Mouse (Mus musculus) small intestine, adult 2 months (tissue): ENCODE data around the gene Asns.

Experiments
- CTCF ChIP-seq: fragments of 200-500 bp; IDR thresholded peaks from 2 replicates; pipeline ENCODE4 v1.5.1; 2012; ENCODE audit warnings: low read depth, mild to moderate bottlenecking, control low read depth, inconsistent platforms, low read length, moderate library complexity, mixed read lengths; ENCODE audit not compliant: insufficient replicate concordance, insufficient read length; ENCODE audit errors: extremely low read depth
- POLR2A ChIP-seq: fragments of 200-500 bp; IDR thresholded peaks from 2 replicates; pipeline ENCODE4 v1.6.1; 2012; ENCODE audit warnings: low read depth, mild to moderate bottlenecking, control low read depth, inconsistent platforms, low read length, moderate library complexity

GRCm38 (mm10) chr6:7690456-7690855 lies 2.6 kb downstream of the Asns start:
- no peak for TF ChIP-seq CTCF
- no peak for TF ChIP-seq POLR2A
